Mouse (Mus musculus): ENCODE measurements around the gene Foxj2.

- TF ChIP-seq CTCF (IDR thresholded peaks at IDR 0.05; ENCODE audit: low read depth) (no peak), EP300 (IDR thresholded peaks at IDR 0.05; ENCODE audit: low read depth) (no peak)
Measured at GRCm38 (mm10) chr6:122855955-122856354, 36.2 kb downstream of the Foxj2 start, which contains the start of gene C3ar1.
